Mouse (Mus musculus) T-helper 2 cell (primary cell): ENCODE data around the gene Frmd4a.

ENCODE experiments used
- in situ Hi-C: fragments of 300-600 bp; cut with MboI, MseI; formaldehyde crosslinking; loops from one replicate; pipeline ENCODE4 v1.15.1; 2025; ENCODE audit warnings: high pct_unique_total_duplicates

Gene Frmd4a

DNA sequence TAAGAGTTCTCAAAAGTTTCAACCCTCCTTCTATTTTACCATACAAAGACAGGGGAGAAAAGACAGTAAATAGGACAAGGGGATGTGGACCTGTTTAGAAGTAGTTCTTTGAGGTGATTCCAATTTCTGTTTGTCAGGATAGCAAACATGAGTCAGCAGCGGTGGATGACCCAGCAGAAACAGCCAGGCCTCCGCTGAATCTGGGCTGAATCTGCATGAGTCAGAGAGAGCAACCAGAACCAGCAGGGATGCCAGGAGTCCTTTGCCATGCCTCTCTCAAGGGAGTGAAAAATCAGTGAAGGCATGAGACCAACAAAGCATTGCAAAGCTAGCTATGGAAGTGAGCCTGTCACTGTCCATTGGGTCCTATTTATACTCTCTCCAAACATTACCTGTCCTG lies 643.2 kb downstream of the Frmd4a start:
- in situ Hi-C loops, result loop anchor here (25.0 kb wide), 1 partner anchor 202 kb away; no protein-coding TSS in a partner anchor
